ENCODE assay signal across 9 mouse cellular contexts in genomic region chr5:44943023-44943921, GRCm38 (mm10).
DNase-seq lines count a peak whose midpoint lies in the region; ATAC-seq and TF ChIP-seq lines count a peak whose summit lies in the region.
"Had no signal": no experiment of that assay in that cellular context is flagged by ENCODE, and none has a peak within 500 bp of the region (broad histone marks: within the 10 kb centered on the region; RNA-seq: fewer than 3 reads in every experiment).

No protein-coding gene starts in this region.

- H3K4me1 ChIP-seq in heart, adult 2 months (ENCODE audit: control insufficient read depth, insufficient read depth, low read length): no peaks in the 10 kb centered on the region
- H3K4me1 ChIP-seq: liver, embryonic 15.5 days had no signal

- H3K79me2 ChIP-seq in heart, adult 2 months (replicated peaks; ENCODE audit: control insufficient read depth, insufficient read depth, low read length): no peaks in the 10 kb centered on the region

- intact Hi-C loops in heart, adult 2 months (cut with DNase I): no loop called here

- no peak overlapping the region for H3K27ac ChIP-seq in heart, adult 2 months
- H3K27ac ChIP-seq: liver, embryonic 15.5 days had no signal

- no peak overlapping the region for H3K4me3 ChIP-seq in heart, adult 2 months
- H3K4me3 ChIP-seq: liver, embryonic 15.5 days had no signal

- DNase-seq in ovary, postnatal 14 days (ENCODE audit: low spot score): peak; percentile 15
- no peak for DNase-seq in ovary, postnatal 10 days (ENCODE audit: low spot score)
- peak; percentile 7 for DNase-seq in gastrocnemius, postnatal 25 days
- DNase-seq in lung, postnatal 14 days: peak; percentile 3
- DNase-seq in telencephalon, adult 2 months (ENCODE audit: low read depth, low spot score): peak; percentile 13
- DNase-seq in heart, adult 2 months: no peak
- DNase-seq: cerebellum, adult 9-10 months had no signal

- no peaks in the 10 kb centered on the region for H3K27me3 ChIP-seq in heart, adult 2 months (ENCODE audit: control insufficient read depth, insufficient read depth, low read length)
- H3K27me3 ChIP-seq: liver, embryonic 15.5 days had no signal

- H3K9ac ChIP-seq in heart, adult 2 months (ENCODE audit: low read depth, low read length): no peak overlapping the region
- H3K9ac ChIP-seq: liver, embryonic 15.5 days had no signal

- TF ChIP-seq POLR2A in heart, adult 2 months (IDR thresholded peaks at IDR 0.05; ENCODE audit: insufficient read depth, low read depth, low read length): no peak

- TF ChIP-seq EP300 in heart, adult 2 months (IDR thresholded peaks at IDR 0.05; ENCODE audit: insufficient read depth, low read depth, low read length): no peak

- WGBS in heart, adult 2 months: 50% methylated on average over 7 of the region's 7 CpGs

- H3K36me3 ChIP-seq in heart, adult 2 months (ENCODE audit: control insufficient read depth, insufficient read depth, low read length): no peaks in the 10 kb centered on the region
- H3K36me3 ChIP-seq: liver, embryonic 15.5 days had no signal

- no peak for TF ChIP-seq CTCF in heart, adult 2 months (IDR thresholded peaks at IDR 0.05)

- ATAC-seq in megakaryocyte, adult 5-6 weeks (ENCODE audit: poor library complexity, severe bottlenecking): no peak

Comparison
In these comparisons a context has a peak if more than half of its experiments do, and no peak if none do; other contexts are left out.
1. DNase-seq: peak in ovary, postnatal 14 days (single experiment), gastrocnemius, postnatal 25 days (single experiment), lung, postnatal 14 days (single experiment) and telencephalon, adult 2 months (single experiment); none in ovary, postnatal 10 days (single experiment) and heart, adult 2 months (0 of 2).